Mouse (Mus musculus): ENCODE measurements around the gene Chrnb4.
A peak's percentile ranks its signal among the peaks of the same experiment; 100 is the strongest.

Gene Chrnb4

DNA sequence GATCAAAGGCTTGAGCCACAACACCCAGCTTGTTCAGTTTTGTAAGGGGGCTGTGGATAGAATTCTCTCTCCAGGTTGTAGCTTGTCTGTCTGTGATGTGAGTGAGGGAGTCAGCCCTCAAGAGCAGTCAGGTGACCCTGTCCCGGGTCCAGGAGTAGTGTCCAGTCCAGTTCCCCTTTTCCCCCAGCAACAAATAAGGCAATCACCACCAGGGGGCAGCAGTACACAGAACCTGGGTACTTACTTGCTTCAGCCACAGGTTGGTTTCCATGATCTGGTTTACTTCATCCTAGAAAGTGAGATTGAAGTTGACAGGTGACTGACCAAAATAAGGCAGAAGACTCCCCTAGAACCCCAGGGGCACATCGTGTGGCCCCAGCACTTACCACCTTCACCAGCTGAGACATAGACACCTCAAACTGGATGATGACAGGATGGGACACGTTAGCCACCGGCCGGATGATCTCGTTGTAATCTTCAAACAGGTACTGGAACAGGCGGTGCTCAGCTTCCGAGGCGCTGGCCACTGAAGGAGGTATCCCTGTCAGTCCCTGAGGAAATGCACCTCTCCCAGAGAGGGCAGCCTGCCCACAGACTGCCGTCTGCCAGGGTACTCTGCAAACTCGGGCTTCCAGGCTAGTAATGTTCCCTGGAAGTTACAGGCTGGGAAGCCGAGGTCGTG lies 24.5 kb downstream of the Chrnb4 start:
- DNase-seq (ENCODE audit: low spot score in 2 of 2): peak; percentile 46 to 64

DNA sequence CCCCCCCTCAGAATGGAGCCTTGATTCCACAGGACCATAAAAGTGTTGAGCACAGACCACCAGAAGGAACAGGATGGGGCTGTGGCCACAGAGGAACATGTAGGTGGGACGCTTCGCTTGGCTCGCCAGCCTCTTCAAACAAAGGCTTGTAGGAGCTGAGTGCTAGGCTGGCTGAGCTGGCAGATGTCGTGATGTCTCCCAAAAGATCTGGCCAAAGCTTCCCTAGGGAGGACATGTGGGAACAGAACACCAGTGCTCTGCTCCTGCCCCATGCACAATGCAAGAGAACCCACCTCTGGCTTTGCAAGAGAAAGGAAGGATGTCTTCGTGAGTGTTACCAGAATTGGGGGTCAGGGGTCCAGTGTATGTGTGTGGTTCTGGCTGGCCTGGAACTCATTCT lies 25.3 kb downstream of the Chrnb4 start:
- no peak for DNase-seq (ENCODE audit: low spot score in 2 of 2)

DNA sequence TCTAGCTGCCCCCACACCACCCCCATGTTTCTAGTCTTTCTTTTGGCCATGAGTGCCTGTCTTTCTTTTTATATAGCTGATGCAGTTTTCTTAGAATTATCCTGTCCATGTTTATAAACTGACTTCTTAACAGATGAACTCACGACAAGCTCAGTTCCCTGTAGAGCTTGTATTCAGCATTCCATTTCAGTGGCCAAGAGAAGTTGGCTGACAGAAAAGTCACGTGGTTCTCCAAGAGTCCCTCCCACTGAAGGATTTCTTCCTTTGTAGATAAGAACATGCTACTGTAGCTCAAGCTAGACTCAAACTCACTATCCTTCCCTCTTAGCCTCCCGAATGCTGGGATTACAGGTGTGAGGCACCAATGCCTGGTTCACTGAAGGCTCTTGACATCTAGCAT lies 31.7 kb downstream of the Chrnb4 start:
- DNase-seq (ENCODE audit: low spot score in 2 of 2): no peak

GRCm38 (mm10) chr9:55010588-55011350 lies 37.8 kb downstream of the Chrnb4 start:
- DNase-seq (ENCODE audit: low spot score in 2 of 2): no peak

- no peak for DNase-seq (ENCODE audit: low spot score in 2 of 2)
These were observed 38.9 kb downstream of the Chrnb4 start for GRCm38 (mm10) chr9:55009692-55010091.

DNA sequence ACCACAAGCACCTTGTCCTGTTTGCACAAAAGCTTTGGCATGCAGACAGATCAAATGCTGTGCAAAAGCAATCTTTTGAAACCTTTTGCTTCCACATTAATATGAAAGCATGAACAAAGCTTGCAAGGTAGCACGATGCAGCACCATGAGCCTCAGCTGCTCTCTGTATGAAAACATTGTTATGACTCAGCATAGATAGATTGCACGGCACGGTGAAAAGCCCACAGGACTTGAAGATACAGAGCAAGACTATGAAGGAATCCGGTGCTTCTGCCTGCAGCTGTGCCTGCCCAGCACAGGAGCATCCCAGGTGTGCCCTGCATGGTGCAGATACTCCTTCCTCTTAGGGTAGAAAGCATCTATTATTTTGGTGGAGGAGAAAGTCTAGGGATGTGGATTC lies 45.0 kb downstream of the Chrnb4 start:
- DNase-seq (ENCODE audit: low spot score in 2 of 2): no peak

GRCm38 (mm10) chr9:54995645-54996044 lies 52.9 kb downstream of the Chrnb4 start:
- DNase-seq (ENCODE audit: low spot score in 2 of 2): no peak

GRCm38 (mm10) chr9:54994381-54994780 lies 54.2 kb downstream of the Chrnb4 start:
- DNase-seq (ENCODE audit: low spot score in 2 of 2): no peak

DNA sequence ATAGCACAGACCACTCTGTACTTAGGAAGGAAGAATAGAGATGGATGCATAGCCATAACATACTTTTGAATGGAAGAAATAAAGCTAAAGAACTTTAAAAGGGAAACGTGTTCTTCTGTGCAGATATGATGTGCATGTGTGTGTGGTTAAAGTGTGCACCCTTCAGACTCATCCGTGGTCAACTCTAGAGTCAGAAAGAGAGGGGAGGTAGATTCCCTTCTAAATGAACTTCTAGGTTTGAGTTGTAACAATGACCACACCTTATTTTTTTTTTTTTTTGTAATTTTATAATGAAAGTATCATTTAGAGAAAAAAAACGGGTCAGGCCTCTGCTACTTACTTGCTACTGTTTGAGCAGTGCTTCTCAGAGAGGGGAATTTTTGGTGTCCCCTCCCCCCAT lies 58.2 kb downstream of the Chrnb4 start:
- no peak for DNase-seq (ENCODE audit: low spot score in 2 of 2)

DNA sequence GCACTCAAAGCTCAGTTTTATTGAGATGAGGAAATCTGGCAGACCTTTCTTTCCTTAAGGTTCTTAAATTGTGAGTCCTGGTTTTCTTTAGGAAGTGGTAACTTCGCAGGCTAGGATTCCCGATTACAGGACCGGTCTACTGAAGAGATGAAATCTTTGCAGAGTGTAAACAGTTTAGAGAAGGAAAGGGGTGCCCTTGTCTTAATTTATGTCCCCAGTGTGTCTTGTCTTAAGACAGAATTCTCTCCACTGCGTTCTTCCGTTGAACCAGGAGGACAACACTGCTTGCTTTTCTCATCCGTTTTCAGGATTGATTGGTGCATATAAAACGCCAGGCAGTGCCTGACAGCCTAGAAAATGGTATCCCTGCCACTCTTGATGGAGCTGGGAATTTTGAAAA lies 66.2 kb downstream of the Chrnb4 start:
- no peak for DNase-seq (ENCODE audit: low spot score in 2 of 2)

- peak in 1 of 2 experiments; percentile 11 for DNase-seq (ENCODE audit: low spot score in 2 of 2)
These were observed 67.0 kb downstream of the Chrnb4 start for GRCm38 (mm10) chr9:54981291-54982191.

DNA sequence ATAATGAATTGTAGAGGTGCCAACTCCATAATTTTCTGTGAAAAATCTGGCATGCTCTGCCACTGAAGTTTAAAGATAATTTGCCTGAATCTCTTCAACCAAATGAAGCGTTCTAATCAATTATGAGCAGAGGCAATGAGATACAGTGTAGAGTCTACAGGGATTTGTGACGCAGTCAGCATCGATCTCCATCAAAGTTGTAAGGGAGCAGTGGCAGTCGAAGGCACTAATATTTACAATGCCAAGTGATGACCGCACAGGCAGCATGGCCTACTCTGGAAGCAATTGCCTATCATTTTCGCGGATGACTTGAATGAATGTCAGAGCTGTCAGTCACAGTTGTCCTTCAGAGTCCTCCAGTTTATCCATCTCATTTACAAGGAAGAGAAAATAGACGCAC lies 67.9 kb downstream of the Chrnb4 start, which contains the start of gene Chrna5:
Gene Chrna5, plus strand, starts transcription at position 207 of the 400 bp plus-strand sequence.
- DNase-seq (ENCODE audit: low spot score in 2 of 2): no peak
